Mouse (Mus musculus) embryonic facial prominence, embryonic 10.5 days (tissue): ENCODE data around the gene Pgbd5. TPM values are rescaled to one million over a fixed set of nuclear protein-coding genes. Genes with fewer than 3 reads are reported as not detected.

Experiments
- DNase-seq: peaks from one replicate; pipeline ENCODE4 v3.0.0-alpha.2; 2017; ENCODE audit warnings: low spot score
- H3K27ac ChIP-seq: fragments of 300-500 bp; sonication (generic); replicated peaks from 2 replicates; pipeline ENCODE4 v1.5.1; 2016; ENCODE audit warnings: mild to moderate bottlenecking
- H3K27me3 ChIP-seq: fragments of 300-500 bp; sonication (generic); replicated peaks from 2 replicates; pipeline ENCODE4 v1.6.1; 2016; ENCODE audit warnings: low read depth, mild to moderate bottlenecking; ENCODE audit not compliant: poor library complexity, severe bottlenecking
- H3K36me3 ChIP-seq: fragments of 300-500 bp; sonication (generic); replicated peaks from 2 replicates; pipeline ENCODE4 v1.6.1; 2016; ENCODE audit warnings: mild to moderate bottlenecking, moderate library complexity
- H3K4me1 ChIP-seq: fragments of 300-500 bp; sonication (generic); 2 replicates; pipeline ENCODE4 v1.6.1; 2016
- H3K4me3 ChIP-seq: fragments of 300-500 bp; sonication (generic); 2 replicates; pipeline ENCODE4 v1.5.1; 2016; ENCODE audit warnings: mild to moderate bottlenecking, moderate library complexity
- H3K9me3 ChIP-seq: fragments of 300-500 bp; sonication (generic); 2 replicates; pipeline ENCODE4 v1.6.1; 2016; ENCODE audit warnings: mild to moderate bottlenecking
- WGBS: fragments of 180-500 bp; shearing (Covaris S2); methylation state at CpG from one replicate; pipeline ENCODE4 v1.1.7; 2016; 5-methylcytosine and 5-hydroxymethylcytosine counted together
- polyA plus RNA-seq: library from polyadenylated mRNA; unstranded; fragments of >200 nt; fragmentation: Nextera tagmentation; extraction: Ambion mirVana; gene quantifications from 2 replicates; pipeline ENCODE4 v1.2.1, GENCODE M21; 2016

Gene Pgbd5
- polyA plus RNA-seq, 1 experiment from 2014 or later: 1.1 TPM

DNA sequence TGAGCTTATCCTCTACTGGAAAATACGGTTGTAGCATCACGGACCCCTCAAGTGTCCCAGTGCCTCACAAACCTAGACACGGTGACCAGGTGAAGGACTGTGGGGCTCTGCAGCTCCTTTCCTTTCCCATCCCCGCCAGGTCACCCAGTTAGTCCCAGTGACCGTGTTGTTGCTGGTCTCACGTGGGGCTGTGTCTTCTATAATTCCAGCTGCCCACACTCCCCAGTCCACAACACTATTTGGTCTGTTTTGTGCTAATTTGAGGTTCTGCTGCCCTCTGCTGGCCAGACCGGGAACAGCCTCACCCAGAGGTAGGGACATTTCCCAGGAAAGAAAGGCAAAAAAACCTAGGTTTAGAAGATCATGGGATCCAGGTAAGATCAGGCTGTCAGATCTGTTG lies 89.8 kb downstream of the Pgbd5 start:
- Histone ChIP-seq H3K36me3 (peaks cover 9% of the 10 kb centered on the region), H3K4me1 (peaks cover 10% of the 10 kb centered on the region; the same call in 1 of the 2 replicates), H3K9me3 (no peaks in the 10 kb centered on the region), H3K27ac (no peak overlapping the region), H3K4me3 (no peak overlapping the region), H3K27me3 (no peaks in the 10 kb centered on the region)
- DNase-seq: peak; percentile 83
- 36% methylated on average over 7 of the region's 7 CpGs for WGBS

DNA sequence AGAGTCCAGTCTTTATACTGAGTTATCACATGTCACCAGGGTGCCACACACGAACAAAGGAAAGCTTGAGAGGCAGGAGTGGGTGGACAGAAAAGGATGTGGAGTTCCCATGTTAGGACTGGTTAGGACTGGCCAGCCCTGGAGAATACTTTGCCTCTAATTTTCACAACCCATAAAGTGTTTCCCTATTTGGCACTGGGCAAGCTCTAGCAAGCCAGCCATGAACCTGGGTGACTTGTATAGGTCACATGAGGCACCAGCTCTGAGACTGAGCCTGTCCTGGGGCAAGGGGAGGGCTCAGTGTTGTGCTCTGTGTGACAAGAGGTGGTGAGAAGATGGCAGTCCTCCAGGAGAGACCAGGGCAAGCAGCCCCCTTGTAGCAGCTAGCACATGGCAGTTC lies 91.4 kb downstream of the Pgbd5 start:
- Histone ChIP-seq H3K9me3 (no peaks in the 10 kb centered on the region), H3K27ac (no peak overlapping the region), H3K4me3 (no peak overlapping the region), H3K4me1 (peaks cover 10% of the 10 kb centered on the region; the same call in 1 of the 2 replicates), H3K27me3 (no peaks in the 10 kb centered on the region), H3K36me3 (peaks cover 25% of the 10 kb centered on the region)
- 82% methylated on average over 1 of the region's 1 CpGs for WGBS
- no peak for DNase-seq

DNA sequence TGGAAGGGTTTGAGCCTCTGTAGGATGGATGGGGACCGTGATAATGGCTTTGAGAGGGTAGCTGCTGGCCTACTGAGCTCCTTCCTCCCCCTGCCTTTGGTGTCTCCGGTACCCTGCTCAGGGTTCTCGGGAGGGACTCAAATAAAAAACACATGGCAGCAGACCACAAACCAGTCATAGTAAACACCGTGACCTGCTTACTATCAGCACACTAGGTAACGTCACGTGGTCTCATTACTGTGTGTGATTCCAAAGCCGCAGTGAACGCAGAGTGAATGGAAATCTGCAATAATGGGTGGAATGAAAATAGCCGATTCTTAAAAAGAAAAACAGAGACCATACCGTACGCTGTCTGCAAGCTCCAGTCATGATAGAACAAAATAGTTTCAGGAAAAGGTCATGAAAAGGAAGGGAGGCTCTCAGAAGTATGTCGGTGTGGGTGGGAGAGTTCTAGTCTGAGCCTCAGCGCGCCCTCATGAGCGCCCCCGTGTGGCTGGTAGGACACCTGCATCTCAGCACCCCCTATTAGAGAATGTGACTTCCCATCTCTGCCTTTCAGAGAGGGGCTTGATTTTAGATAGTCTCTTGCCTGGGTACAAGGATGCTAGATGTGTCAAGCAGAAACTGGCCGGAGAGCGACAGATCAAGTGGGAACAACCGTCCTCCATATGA lies 92.5 kb downstream of the Pgbd5 start:
- Histone ChIP-seq H3K4me1 (peaks cover 10% of the 10 kb centered on the region; the same call in 1 of the 2 replicates), H3K4me3 (no peak overlapping the region), H3K36me3 (peaks cover 36% of the 10 kb centered on the region), H3K9me3 (no peaks in the 10 kb centered on the region), H3K27ac (no peak overlapping the region), H3K27me3 (no peaks in the 10 kb centered on the region)
- WGBS: 45% methylated on average over 19 of the region's 19 CpGs
- DNase-seq: peak; percentile 77

GRCm38 (mm10) chr8:124345098-124345497 lies 94.4 kb downstream of the Pgbd5 start:
- peaks cover 55% of the 10 kb centered on the region for H3K36me3 ChIP-seq
- H3K27ac ChIP-seq: no peak overlapping the region
- DNase-seq: no peak
- H3K9me3 ChIP-seq: no peaks in the 10 kb centered on the region
- no peaks in the 10 kb centered on the region for H3K27me3 ChIP-seq
- peaks cover 16% of the 10 kb centered on the region for H3K4me1 ChIP-seq
- 83% methylated on average over 10 of the region's 10 CpGs for WGBS
- no peak overlapping the region for H3K4me3 ChIP-seq

DNA sequence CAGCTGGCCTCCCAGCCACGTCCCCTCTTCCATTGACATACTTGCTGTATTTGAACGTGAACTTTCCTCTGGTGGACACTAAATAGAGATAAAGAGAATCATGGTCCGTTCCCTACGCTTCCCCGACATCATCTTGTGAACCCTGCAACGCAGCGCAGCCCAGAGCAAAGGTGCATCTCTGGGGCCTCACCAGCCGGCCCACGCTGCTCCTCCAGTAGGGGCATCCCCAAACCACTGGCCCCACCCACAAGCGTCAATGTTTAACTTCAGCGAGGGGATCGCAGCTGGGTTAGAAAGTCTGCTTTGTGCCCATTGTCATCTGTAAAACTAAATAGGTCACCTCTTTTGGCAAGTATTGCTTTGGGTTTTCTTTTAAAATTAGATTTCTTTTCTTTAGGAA lies 95.5 kb downstream of the Pgbd5 start:
- DNase-seq: no peak
- H3K36me3 ChIP-seq: peaks cover 66% of the 10 kb centered on the region
- no peaks in the 10 kb centered on the region for H3K9me3 ChIP-seq
- no peak overlapping the region for H3K27ac ChIP-seq
- peaks cover 21% of the 10 kb centered on the region for H3K4me1 ChIP-seq
- H3K27me3 ChIP-seq: no peaks in the 10 kb centered on the region
- WGBS: 90% methylated on average over 12 of the region's 12 CpGs
- H3K4me3 ChIP-seq: no peak overlapping the region

GRCm38 (mm10) chr8:124343151-124343550 lies 96.3 kb downstream of the Pgbd5 start:
- Histone ChIP-seq H3K27ac (no peak overlapping the region), H3K4me3 (no peak overlapping the region), H3K27me3 (no peaks in the 10 kb centered on the region), H3K4me1 (peaks cover 17% of the 10 kb centered on the region), H3K9me3 (no peaks in the 10 kb centered on the region), H3K36me3 (peaks cover 74% of the 10 kb centered on the region)
- DNase-seq: no peak
- 96% methylated on average over 15 of the region's 15 CpGs for whole genome bisulfite sequencing

DNA sequence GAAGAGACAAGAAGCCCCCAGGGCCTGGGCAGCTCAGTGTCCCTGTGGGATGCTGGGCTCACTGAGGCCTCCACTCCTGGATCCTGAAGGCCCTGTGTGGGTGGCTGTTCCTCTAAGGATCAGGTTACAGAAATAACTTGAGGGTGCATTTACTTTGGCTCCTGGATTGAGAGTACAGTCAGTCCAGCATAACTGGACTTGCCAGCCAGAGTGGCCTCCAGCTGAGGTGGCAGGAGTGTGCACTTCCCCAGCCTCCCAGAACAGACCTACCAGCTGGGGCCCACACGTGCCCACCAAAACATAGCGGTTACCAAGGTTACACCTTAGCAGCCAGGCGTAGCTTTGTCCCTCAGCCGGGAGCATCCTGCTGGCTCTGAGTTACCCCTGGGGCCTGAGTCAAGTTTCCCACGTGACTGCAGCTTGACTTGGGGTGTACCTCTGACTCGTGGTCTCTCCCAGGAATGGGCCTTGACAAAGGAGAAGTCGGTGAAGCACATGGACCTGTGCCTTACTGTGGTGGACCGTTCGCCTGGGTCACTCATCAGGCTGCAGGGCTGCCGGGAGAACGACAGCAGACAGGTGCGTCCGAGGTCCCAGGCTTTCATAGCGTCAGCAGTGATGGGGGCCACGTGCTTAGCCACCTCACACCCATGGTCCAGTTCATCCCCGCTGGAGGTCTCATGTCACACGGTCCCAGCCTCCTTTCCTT lies 98.9 kb downstream of the Pgbd5 start:
- peaks cover 98% of the 10 kb centered on the region for H3K36me3 ChIP-seq
- 74% methylated on average over 17 of the region's 17 CpGs for WGBS
- 0 out of 2 replicates have a peak overlapping the region, but pooled peaks have one; percentile 44 for H3K27ac ChIP-seq
- H3K9me3 ChIP-seq: no peaks in the 10 kb centered on the region
- no peaks in the 10 kb centered on the region for H3K27me3 ChIP-seq
- H3K4me1 ChIP-seq: peaks cover 11% of the 10 kb centered on the region
- DNase-seq: peak; percentile 45
- H3K4me3 ChIP-seq: no peak overlapping the region

DNA sequence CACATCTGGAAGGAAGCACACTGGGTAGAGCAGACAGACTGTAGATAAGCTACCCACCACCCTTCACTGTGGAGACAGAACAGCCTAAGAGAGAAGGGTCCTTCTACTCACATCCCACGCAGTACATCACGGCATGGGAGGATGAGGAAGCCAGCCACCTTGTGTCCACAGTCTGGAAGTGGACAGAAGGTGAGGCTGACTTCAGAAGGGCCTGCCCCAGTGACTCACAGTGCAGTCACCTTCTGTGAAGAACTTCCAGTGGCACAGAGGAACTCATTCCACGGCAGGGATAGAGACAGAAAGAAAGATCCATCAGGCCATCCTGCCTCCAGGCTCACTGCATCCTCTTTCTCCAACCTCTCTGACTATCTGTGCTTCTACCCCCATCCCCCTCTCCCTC lies 99.7 kb downstream of the Pgbd5 start:
- Histone ChIP-seq H3K27ac (no peak overlapping the region), H3K4me1 (peaks cover 11% of the 10 kb centered on the region), H3K36me3 (peaks cover 100% of the 10 kb centered on the region), H3K9me3 (no peaks in the 10 kb centered on the region), H3K4me3 (no peak overlapping the region), H3K27me3 (no peaks in the 10 kb centered on the region)
- DNase-seq: no peak
- WGBS: 83% methylated on average over 3 of the region's 3 CpGs

- no peak for DNase-seq
- H3K27me3 ChIP-seq: no peaks in the 10 kb centered on the region
- H3K4me1 ChIP-seq: peaks cover 11% of the 10 kb centered on the region
- H3K9me3 ChIP-seq: no peaks in the 10 kb centered on the region
- no peak overlapping the region for H3K4me3 ChIP-seq
- H3K36me3 ChIP-seq: peaks cover 100% of the 10 kb centered on the region
- no peak overlapping the region for H3K27ac ChIP-seq
- 91% methylated on average over 13 of the region's 13 CpGs for WGBS
Observed at GRCm38 (mm10) chr8:124336302-124336701, 103.2 kb downstream of the Pgbd5 start.

DNA sequence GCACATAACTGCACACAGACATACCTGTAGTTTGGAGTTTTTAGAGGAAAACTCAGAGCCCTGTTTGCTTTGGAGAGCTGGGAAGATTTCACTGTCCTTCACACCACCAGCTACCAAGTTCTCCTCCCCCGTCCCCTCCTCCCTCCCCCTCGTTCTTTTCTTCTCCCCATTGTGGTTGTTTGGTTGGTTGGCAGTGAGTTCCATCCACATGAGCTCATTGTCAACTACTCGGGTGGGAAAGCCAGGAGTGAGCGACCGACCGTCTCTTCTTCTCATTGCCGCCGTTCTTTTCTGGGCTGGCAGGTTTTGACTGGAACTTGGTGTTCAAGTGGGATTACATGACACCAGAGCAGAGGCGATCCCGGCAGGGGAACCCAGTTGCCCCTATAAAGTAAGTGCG lies 107.8 kb downstream of the Pgbd5 start:
- H3K9me3 ChIP-seq: no peaks in the 10 kb centered on the region
- 82% methylated on average over 11 of the region's 11 CpGs for WGBS
- H3K4me3 ChIP-seq: no peak overlapping the region
- peaks cover 94% of the 10 kb centered on the region for H3K36me3 ChIP-seq
- peaks cover 26% of the 10 kb centered on the region for H3K4me1 ChIP-seq
- H3K27me3 ChIP-seq: no peaks in the 10 kb centered on the region
- DNase-seq: no peak
- peak overlapping the region; percentile 19; the same call in 1 of the 2 replicates for H3K27ac ChIP-seq

DNA sequence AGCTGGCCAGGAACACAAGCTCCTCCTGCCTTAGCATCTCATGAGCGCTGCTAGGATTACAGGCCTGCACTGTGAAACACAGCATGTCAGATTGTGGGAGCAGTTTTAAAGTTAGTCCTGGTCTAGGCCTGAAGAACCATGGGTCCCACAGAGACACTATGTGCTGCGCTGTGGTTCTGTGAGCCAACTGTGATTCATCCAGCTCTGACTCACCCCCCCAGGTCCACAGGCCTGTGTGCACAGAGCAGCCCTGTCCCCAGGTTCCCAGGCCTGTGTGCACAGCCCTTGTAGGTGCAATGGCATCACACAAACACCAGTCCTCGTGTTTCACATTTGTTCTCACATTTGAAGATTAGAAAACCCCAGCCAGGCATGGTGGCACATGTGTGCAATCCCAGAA lies 108.4 kb downstream of the Pgbd5 start:
- peaks cover 94% of the 10 kb centered on the region for H3K36me3 ChIP-seq
- DNase-seq: no peak
- WGBS: 90% methylated on average over 3 of the region's 3 CpGs
- peaks cover 26% of the 10 kb centered on the region for H3K4me1 ChIP-seq
- H3K9me3 ChIP-seq: no peaks in the 10 kb centered on the region
- no peak overlapping the region for H3K4me3 ChIP-seq
- no peak overlapping the region for H3K27ac ChIP-seq
- no peaks in the 10 kb centered on the region for H3K27me3 ChIP-seq

DNA sequence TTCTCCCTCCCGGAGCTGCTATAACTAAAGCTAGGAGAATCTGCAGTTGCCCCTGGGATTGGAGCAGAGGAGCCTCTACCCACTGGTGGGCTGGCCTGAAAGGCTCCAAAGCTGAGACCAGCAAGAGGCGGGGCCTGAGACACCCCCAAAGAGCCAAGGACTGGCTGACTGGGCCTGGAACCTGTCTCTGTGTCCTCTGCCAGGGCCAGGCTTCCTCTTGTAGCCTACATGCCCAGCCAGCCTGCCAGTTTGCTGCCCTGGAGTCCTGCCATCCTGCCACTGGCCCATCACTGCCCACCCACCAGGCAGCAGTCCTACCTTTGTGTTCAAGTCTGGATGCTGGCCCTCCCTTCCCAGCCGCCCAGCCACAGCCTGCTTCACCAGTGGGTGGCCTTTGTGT lies 109.0 kb downstream of the Pgbd5 start:
- no peaks in the 10 kb centered on the region for H3K9me3 ChIP-seq
- peaks cover 94% of the 10 kb centered on the region for H3K36me3 ChIP-seq
- no peak overlapping the region for H3K4me3 ChIP-seq
- H3K27ac ChIP-seq: peak overlapping the region; percentile 72
- WGBS: 58% methylated on average over 3 of the region's 3 CpGs
- no peaks in the 10 kb centered on the region for H3K27me3 ChIP-seq
- H3K4me1 ChIP-seq: peaks cover 26% of the 10 kb centered on the region
- DNase-seq: no peak

GRCm38 (mm10) chr8:124329690-124330089 lies 109.8 kb downstream of the Pgbd5 start:
- peak; percentile 33 for DNase-seq
- WGBS: 67% methylated on average over 10 of the region's 10 CpGs
- no peaks in the 10 kb centered on the region for H3K27me3 ChIP-seq

More at GRCm38 (mm10) chr8:124329690-124330089, 109.8 kb downstream of the Pgbd5 start:
- Histone ChIP-seq H3K36me3 (peaks cover 94% of the 10 kb centered on the region), H3K4me1 (peaks cover 26% of the 10 kb centered on the region), H3K27ac (peak overlapping the region; percentile 16; the same call in 1 of the 2 replicates), H3K4me3 (no peak overlapping the region), H3K9me3 (no peaks in the 10 kb centered on the region)
